Mouse (Mus musculus): ENCODE results near the gene Nop53.

DNA sequence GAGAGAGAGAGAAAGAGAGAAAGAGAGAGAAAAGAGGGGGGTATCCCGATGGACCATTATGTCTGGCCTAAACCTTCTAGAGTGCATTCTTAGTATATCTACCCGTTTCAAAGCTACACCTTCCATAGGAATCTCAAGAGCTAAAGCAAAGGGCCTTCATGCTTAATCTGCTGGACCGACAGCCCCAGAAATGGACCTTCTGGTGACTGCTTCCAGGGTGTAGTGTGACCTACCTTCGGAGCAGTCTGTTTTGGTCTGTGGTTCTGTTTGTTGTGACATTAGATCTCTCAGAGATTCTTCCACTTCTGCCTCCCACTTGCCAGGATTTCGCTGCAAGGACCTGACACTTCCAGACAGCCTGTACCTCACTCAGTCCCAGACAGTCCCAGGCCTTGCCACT lies 35.4 kb downstream of the Nop53 start:
- no peak for TF ChIP-seq CTCF (IDR thresholded peaks at IDR 0.05; ENCODE audit: extremely low read depth, insufficient read depth, insufficient read length, insufficient replicate concordance)
- TF ChIP-seq POLR2A (IDR thresholded peaks at IDR 0.05; ENCODE audit: low read depth, low read length): no peak
